Mouse (Mus musculus): ENCODE results near the gene Slc12a6. TPM values are rescaled to one million over a fixed set of nuclear protein-coding genes. Genes with fewer than 3 reads are reported as not detected.

The Slc12a6 gene
- polyA plus RNA-seq, 1 experiment from 2014 or later: 9.3 TPM

GRCm38 (mm10) chr2:112341117-112341516 lies 75.5 kb downstream of the Slc12a6 start:
- Histone ChIP-seq H3K9ac (no peak overlapping the region), H3K4me2 (no peak overlapping the region), H3K4me3 (no peak overlapping the region), H3K4me1 (no peaks in the 10 kb centered on the region), H3K27me3 (no peaks in the 10 kb centered on the region), H3K36me3 (peaks cover 18% of the 10 kb centered on the region; the same call in 1 of the 2 replicates), H3K27ac (no peak overlapping the region), H3K9me3 (no peaks in the 10 kb centered on the region)
- no peak for ATAC-seq (ENCODE audit: borderline replicate concordance, extremely low read depth, low FRiP score, low TSS enrichment)
- WGBS: 73% methylated on average over 3 of the region's 3 CpGs

GRCm38 (mm10) chr2:112348246-112348645 lies 82.6 kb downstream of the Slc12a6 start:
- Histone ChIP-seq H3K9ac (no peak overlapping the region), H3K36me3 (peaks cover 27% of the 10 kb centered on the region), H3K4me2 (no peak overlapping the region), H3K27ac (no peak overlapping the region), H3K4me3 (no peak overlapping the region), H3K9me3 (no peaks in the 10 kb centered on the region), H3K27me3 (no peaks in the 10 kb centered on the region), H3K4me1 (no peaks in the 10 kb centered on the region)
- ATAC-seq (ENCODE audit: borderline replicate concordance, extremely low read depth, low FRiP score, low TSS enrichment): no peak
- 86% methylated on average over 3 of the region's 3 CpGs for WGBS

GRCm38 (mm10) chr2:112353685-112354455 lies 88.2 kb downstream of the Slc12a6 start:
- H3K4me3 ChIP-seq: no peak overlapping the region
- H3K4me1 ChIP-seq: no peaks in the 10 kb centered on the region
- H3K27ac ChIP-seq: no peak overlapping the region
- H3K36me3 ChIP-seq: peaks cover 42% of the 10 kb centered on the region
- no peaks in the 10 kb centered on the region for H3K9me3 ChIP-seq
- H3K9ac ChIP-seq: no peak overlapping the region
- no peak overlapping the region for H3K4me2 ChIP-seq
- WGBS: 83% methylated on average over 7 of the region's 7 CpGs
- no peak for ATAC-seq (ENCODE audit: borderline replicate concordance, extremely low read depth, low FRiP score, low TSS enrichment)
- no peaks in the 10 kb centered on the region for H3K27me3 ChIP-seq

GRCm38 (mm10) chr2:112359611-112360010 lies 94.0 kb downstream of the Slc12a6 start:
- Histone ChIP-seq H3K27me3 (no peaks in the 10 kb centered on the region), H3K9ac (no peak overlapping the region), H3K36me3 (peaks cover 61% of the 10 kb centered on the region), H3K27ac (0 out of 2 replicates have a peak overlapping the region, but pooled peaks have one; percentile 29), H3K9me3 (no peaks in the 10 kb centered on the region), H3K4me1 (no peaks in the 10 kb centered on the region), H3K4me2 (no peak overlapping the region), H3K4me3 (no peak overlapping the region)
- 0 out of 2 replicates have a peak, but pooled peaks have one; percentile 19 for ATAC-seq (ENCODE audit: borderline replicate concordance, extremely low read depth, low FRiP score, low TSS enrichment)
- WGBS: 55% methylated on average over 2 of the region's 2 CpGs

- Histone ChIP-seq H3K36me3 (peaks cover 61% of the 10 kb centered on the region), H3K27ac (0 out of 2 replicates have a peak overlapping the region, but pooled peaks have one; percentile 29), H3K4me1 (no peaks in the 10 kb centered on the region), H3K9ac (no peak overlapping the region), H3K9me3 (no peaks in the 10 kb centered on the region), H3K4me3 (no peak overlapping the region), H3K27me3 (no peaks in the 10 kb centered on the region), H3K4me2 (no peak overlapping the region)
- WGBS: 86% methylated on average over 12 of the region's 12 CpGs
- ATAC-seq (ENCODE audit: borderline replicate concordance, extremely low read depth, low FRiP score, low TSS enrichment): no peak
Measured at GRCm38 (mm10) chr2:112360012-112360780, 94.6 kb downstream of the Slc12a6 start.

- ATAC-seq (ENCODE audit: borderline replicate concordance, extremely low read depth, low FRiP score, low TSS enrichment): no peak
- Histone ChIP-seq H3K27ac (no peak overlapping the region), H3K4me3 (no peak overlapping the region), H3K9ac (no peak overlapping the region), H3K27me3 (no peaks in the 10 kb centered on the region), H3K36me3 (peaks cover 61% of the 10 kb centered on the region), H3K4me1 (no peaks in the 10 kb centered on the region), H3K4me2 (no peak overlapping the region), H3K9me3 (no peaks in the 10 kb centered on the region)
- WGBS: 85% methylated on average over 2 of the region's 2 CpGs
Measured at GRCm38 (mm10) chr2:112360781-112361169, 95.2 kb downstream of the Slc12a6 start.

- Histone ChIP-seq H3K4me2 (peak overlapping the region; percentile 75), H3K27ac (peak overlapping the region; percentile 82; the same call in 1 of the 2 replicates), H3K36me3 (peaks cover 21% of the 10 kb centered on the region), H3K9ac (peak overlapping the region; percentile 88), H3K4me1 (peaks cover 13% of the 10 kb centered on the region), H3K27me3 (no peaks in the 10 kb centered on the region), H3K9me3 (no peaks in the 10 kb centered on the region), H3K4me3 (peak overlapping the region; percentile 81)
- 0 out of 2 replicates have a peak, but pooled peaks have one; percentile 21 for ATAC-seq (ENCODE audit: borderline replicate concordance, extremely low read depth, low FRiP score, low TSS enrichment)
- WGBS: 14% methylated on average over 15 of the region's 15 CpGs
Measured at GRCm38 (mm10) chr2:112367222-112367621, 101.6 kb downstream of the Slc12a6 start.

GRCm38 (mm10) chr2:112367726-112368673 lies 102.4 kb downstream of the Slc12a6 start, which contains the start of gene Emc4:
Gene Emc4 (minus strand): TSS chr2:112368027.
- H3K36me3 ChIP-seq: peaks cover 17% of the 10 kb centered on the region
- peaks cover 13% of the 10 kb centered on the region for H3K4me1 ChIP-seq
- peak within 1 kb of the TSS; percentile 75 for H3K4me2 ChIP-seq
- no peaks in the 10 kb centered on the region for H3K9me3 ChIP-seq
- no peaks in the 10 kb centered on the region for H3K27me3 ChIP-seq
- WGBS: 1% methylated on average over 46 of the region's 46 CpGs
- peak within 1 kb of the TSS; percentile 88 for H3K9ac ChIP-seq
- peak within 1 kb of the TSS; percentile 82 for H3K27ac ChIP-seq
- peak; percentile 83 for ATAC-seq (ENCODE audit: borderline replicate concordance, extremely low read depth, low FRiP score, low TSS enrichment)
- H3K4me3 ChIP-seq: peak within 1 kb of the TSS; percentile 81

GRCm38 (mm10) chr2:112369941-112370340 lies 104.3 kb downstream of the Slc12a6 start:
- ATAC-seq (ENCODE audit: borderline replicate concordance, extremely low read depth, low FRiP score, low TSS enrichment): no peak
- WGBS: 64% methylated on average over 5 of the region's 5 CpGs
- Histone ChIP-seq H3K36me3 (no peaks in the 10 kb centered on the region), H3K4me1 (peaks cover 13% of the 10 kb centered on the region), H3K4me3 (no peak overlapping the region), H3K9me3 (no peaks in the 10 kb centered on the region), H3K4me2 (no peak overlapping the region), H3K9ac (no peak overlapping the region), H3K27ac (no peak overlapping the region), H3K27me3 (no peaks in the 10 kb centered on the region)

- ATAC-seq (ENCODE audit: borderline replicate concordance, extremely low read depth, low FRiP score, low TSS enrichment): no peak
- Histone ChIP-seq H3K36me3 (no peaks in the 10 kb centered on the region), H3K4me1 (no peaks in the 10 kb centered on the region), H3K9ac (no peak overlapping the region), H3K4me2 (no peak overlapping the region), H3K4me3 (no peak overlapping the region), H3K27me3 (no peaks in the 10 kb centered on the region), H3K9me3 (no peaks in the 10 kb centered on the region), H3K27ac (no peak overlapping the region)
- 50% methylated on average over 4 of the region's 4 CpGs for WGBS
Measured at GRCm38 (mm10) chr2:112373141-112373540, 107.5 kb downstream of the Slc12a6 start.

- 41% methylated on average over 5 of the region's 5 CpGs for WGBS
- no peak overlapping the region for H3K4me2 ChIP-seq
- no peaks in the 10 kb centered on the region for H3K9me3 ChIP-seq
- H3K9ac ChIP-seq: no peak overlapping the region
- H3K27me3 ChIP-seq: no peaks in the 10 kb centered on the region
- H3K27ac ChIP-seq: no peak overlapping the region
- no peak for ATAC-seq (ENCODE audit: borderline replicate concordance, extremely low read depth, low FRiP score, low TSS enrichment)
- no peaks in the 10 kb centered on the region for H3K36me3 ChIP-seq
- no peaks in the 10 kb centered on the region for H3K4me1 ChIP-seq
- no peak overlapping the region for H3K4me3 ChIP-seq
Measured at GRCm38 (mm10) chr2:112374610-112375009, 109.0 kb downstream of the Slc12a6 start.
